Mouse (Mus musculus): Measurements from ENCODE around the gene Dgkd.

- TF ChIP-seq POLR2A (IDR thresholded peaks at IDR 0.05; ENCODE audit: low read depth, low read length) (no peak), CTCF (IDR thresholded peaks at IDR 0.05; ENCODE audit: borderline replicate concordance, insufficient read depth, low read length) (no peak)
Measured at GRCm38 (mm10) chr1:87910428-87910827, 57.3 kb downstream of the Dgkd start.
